Mouse (Mus musculus) kidney, postnatal 4 days (tissue): Measurements from ENCODE around the gene Kidins220.

ENCODE experiments used
- DNase-seq, 2 experiments: peaks; one replicate each; pipeline ENCODE4 v3.0.0; 2021; ENCODE audit warnings: mixed read lengths in 2 of 2

The Kidins220 gene

GRCm38 (mm10) chr12:25027416-25027815 lies 52.7 kb downstream of the Kidins220 start:
- DNase-seq = peak; percentile 64 to 70

DNA sequence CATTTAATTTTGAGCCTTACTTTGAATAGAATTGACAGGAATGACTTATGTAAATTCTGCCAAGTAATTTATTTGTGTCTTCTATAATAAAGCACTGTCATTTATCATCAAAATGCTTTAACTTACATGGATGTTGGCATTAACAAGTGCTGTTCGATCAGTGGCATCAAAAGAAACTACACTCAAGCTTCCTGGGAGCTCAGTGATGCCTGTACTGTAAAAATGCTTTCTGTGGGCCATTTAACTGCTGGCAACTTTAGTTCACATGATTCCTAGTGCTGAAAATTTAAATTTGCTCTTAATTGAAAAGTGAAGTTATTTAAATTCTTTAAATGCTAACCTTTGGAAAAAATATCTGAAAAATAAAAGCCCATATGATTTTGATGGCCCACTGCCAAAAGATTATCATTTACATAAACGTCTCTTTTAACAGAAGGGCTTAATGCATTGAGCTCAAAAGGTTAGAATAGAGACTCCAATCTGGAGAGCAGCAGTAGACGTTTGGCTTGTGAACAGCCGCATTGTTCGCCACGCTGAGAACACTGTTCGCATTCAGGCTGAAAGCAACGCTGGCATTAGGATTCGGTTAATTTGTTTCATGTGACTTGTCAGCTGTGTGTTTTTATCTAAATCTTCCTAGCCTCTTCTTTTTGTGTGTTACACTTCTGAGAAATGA lies 59.1 kb downstream of the Kidins220 start:
- DNase-seq = peak in 1 of 2 experiments; percentile 12

DNA sequence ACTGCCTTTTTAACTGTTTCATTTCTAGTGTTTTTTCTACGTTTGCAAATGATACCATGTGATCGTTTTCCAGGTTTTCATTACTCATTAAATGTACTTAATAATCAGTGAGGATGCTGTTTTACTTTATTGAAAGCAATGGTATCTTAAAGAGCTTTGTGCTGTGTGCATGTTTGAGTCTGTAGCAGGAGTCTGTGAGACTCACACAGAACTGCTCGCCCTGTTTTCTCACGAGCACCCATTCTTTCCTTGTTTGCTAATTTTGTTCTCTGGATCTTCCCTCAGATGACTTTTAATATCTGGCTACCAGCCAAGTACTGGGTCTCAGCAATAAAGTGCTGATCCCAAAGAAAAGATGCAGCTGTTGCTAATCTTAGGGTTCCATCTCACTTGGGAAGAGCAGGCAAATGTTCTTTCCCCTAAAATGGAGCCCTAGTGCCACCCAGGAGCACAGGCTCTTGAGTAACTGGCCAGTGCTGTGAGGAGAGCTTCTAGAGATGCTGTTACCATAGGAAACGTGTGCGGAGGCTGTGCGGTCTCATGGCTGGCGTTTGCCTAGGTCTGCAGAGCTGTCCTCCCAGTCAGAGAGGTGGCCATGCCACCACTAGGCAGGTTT lies 59.7 kb downstream of the Kidins220 start:
- no peak for DNase-seq

- DNase-seq = no peak
Measured at GRCm38 (mm10) chr12:25036024-25036423, 61.3 kb downstream of the Kidins220 start.

DNA sequence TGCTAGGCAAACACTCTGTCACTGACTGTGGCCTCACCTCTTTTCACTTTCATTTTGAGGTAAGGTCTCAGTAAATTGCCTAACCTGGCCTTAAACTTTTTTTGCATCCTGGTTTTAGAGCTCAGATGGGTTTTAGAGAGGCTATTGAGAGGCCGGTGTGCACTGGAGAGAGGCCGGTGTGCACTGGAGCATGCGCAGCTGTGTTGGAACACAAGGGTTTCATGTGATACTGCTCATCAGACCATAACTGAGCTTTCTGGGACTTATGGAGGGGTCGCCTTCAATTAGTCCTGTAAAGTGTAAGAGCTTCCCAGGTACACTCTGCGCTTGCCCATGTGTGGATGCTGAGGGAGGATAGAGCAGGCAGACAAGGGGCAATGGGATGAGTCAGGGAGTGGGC lies 62.5 kb downstream of the Kidins220 start:
- peak in 1 of 2 experiments; percentile 27 for DNase-seq

GRCm38 (mm10) chr12:25037681-25038472 lies 63.2 kb downstream of the Kidins220 start:
- DNase-seq = no peak

GRCm38 (mm10) chr12:25044056-25044455 lies 69.3 kb downstream of the Kidins220 start:
- DNase-seq = no peak

GRCm38 (mm10) chr12:25044579-25044978 lies 69.9 kb downstream of the Kidins220 start:
- no peak for DNase-seq

GRCm38 (mm10) chr12:25049253-25049652 lies 74.5 kb downstream of the Kidins220 start:
- DNase-seq = no peak

- DNase-seq = no peak
Measured at GRCm38 (mm10) chr12:25054511-25054910, 79.8 kb downstream of the Kidins220 start.

- no peak for DNase-seq
Measured at GRCm38 (mm10) chr12:25054963-25055362, 80.2 kb downstream of the Kidins220 start.

GRCm38 (mm10) chr12:25059487-25060200 lies 84.9 kb downstream of the Kidins220 start:
- no peak for DNase-seq

- DNase-seq = no peak
Measured at GRCm38 (mm10) chr12:25060901-25061300, 86.2 kb downstream of the Kidins220 start.

DNA sequence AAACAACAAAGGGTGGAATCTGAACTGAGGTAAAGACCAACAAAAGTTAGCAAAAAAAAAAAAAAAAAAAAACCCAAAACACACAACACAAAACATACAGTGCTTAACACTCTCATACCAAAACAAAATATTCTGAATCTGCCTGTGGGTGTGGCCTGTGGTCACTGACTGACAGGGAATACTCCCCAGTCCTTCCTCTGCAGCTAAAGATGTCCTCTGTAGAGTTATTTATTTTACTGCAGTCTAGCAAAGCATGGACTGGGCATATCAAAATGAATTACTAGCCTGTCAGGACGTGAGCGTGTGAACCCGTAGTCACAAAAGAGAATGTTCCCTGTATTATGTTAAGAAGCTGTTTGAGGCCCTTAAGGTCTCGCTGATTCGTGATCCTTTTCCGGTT lies 87.5 kb downstream of the Kidins220 start:
- peak in 1 of 2 experiments; percentile 20 for DNase-seq

- no peak for DNase-seq
Measured at GRCm38 (mm10) chr12:25073374-25073773, 98.6 kb downstream of the Kidins220 start.

DNA sequence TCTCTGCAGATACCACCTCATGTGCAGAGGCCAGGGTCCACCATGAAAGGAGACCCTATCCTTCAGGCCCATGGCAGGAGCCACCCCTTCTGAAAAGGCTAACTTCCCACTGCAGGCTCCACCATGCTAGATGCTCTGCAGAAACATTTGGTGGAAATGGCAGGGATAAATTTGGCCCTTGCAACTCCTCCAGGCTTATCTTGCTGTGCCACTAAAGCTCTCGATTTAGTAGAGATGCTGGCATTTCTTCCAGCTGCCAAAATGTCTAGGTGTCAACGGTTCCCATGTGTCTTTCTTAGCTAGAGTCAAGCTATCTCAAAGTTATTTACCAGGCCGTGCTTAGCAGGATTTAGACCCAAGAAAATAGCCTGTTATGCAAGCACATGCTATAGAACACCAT lies 99.6 kb downstream of the Kidins220 start:
- no peak for DNase-seq

DNA sequence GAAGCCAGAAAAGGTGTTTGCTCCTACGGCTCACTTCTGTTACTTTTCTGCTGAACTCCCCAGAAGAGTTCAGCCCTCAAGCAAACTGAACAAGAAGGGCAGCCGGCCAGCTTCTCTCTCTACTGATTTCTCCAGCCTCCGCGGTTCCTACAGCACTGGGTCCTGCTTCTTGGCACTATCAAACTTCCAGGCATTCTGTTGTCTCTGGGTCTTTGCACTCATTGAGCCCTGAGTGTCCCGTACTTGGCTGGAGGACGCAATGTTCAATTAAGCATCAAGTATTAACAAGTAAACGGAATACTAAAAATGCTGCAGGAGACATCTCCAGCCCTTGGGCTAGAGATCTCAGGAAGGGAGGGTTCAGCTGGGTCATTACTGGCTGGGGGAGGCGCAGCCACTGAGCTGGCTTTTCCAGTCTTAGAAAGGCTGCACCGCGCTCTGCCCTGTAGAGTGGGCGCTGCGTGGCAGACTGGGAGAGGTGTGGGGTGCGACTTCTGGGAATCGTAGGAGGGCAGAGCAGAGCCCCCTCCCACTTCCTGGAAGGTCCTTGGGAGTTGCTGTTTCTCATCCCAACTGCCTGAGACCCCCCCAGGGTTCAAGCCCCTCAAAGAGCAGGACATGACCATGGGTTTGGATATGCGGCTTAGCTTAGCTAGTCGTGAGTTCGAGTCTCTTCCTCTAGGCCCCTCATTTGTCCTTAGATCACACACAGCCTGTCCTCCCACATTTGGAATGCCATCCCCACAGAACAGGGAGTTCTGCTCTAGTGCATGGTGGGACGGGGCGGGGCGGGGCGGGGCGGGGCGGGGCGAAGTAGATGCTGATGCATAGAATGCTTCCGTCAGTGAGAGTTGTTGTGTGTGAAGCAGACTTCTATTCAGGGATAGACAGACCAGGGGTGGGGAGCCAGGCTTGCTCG lies 108.8 kb downstream of the Kidins220 start:
- no peak for DNase-seq

GRCm38 (mm10) chr12:25086966-25087365 lies 112.2 kb downstream of the Kidins220 start:
- DNase-seq = no peak

DNA sequence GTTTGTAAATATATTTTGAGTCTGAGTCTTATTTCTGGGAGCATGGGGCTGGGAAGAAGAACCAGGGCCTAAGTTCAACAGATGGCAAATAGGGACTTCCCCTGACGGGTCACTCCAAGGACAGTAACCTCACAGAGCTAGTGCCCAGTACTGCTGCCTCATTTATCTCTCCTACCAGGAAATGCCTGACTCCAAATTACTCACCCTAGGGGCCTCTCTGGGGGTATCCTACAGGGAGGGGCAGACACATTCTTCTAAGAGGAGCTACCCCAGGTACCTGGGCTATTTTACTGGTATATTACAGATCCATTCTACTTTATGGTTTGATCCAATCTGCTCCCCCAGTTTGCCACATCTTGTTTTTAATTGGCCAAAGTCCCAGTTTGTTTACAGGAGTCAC lies 114.7 kb downstream of the Kidins220 start:
- no peak for DNase-seq

DNA sequence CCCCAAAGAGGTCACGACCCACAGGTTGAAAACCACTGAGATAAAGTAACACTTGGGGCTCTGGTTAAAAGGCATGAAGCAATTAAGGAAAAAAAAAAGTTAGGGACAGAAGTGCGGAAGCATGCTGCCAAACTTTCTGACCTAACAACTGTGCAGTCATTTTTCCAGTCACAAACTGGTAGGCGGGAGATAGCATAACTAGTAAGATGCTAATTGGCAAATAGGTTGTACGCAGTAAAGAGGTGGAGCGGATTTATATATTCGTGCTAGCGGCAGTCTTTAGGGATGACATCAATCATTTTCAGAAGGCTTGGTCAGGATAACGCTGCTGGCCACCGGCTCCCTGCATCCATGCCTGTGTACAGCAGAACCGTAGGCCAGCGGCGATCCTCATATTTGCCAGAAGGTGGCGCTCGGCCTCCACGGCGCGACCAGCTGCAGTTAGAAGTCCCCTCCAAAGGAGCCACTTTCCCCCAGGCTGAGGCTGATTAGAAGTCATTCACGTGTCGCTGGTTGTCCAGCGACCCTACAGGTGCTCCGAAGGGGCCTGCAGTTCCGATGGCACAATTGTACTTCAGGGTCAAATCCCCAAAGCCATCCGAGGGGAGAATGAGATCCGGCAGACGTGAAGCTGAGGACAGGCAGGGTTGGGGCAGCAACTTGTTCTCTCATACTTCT lies 117.4 kb downstream of the Kidins220 start:
- DNase-seq = peak; percentile 92 to 93

- peak; percentile 74 to 84 for DNase-seq
Measured at GRCm38 (mm10) chr12:25092751-25093211, 118.1 kb downstream of the Kidins220 start.
